Mouse (Mus musculus) heart, adult 9 months (tissue): Measurements from ENCODE around the gene Tmem267.
"Not testable (repeated sequence)": the region's sequence is repeated elsewhere in the genome, so short reads cannot be mapped to it uniquely, and the experiment has no call there.

Source experiments
- DNase-seq, 2 experiments: peaks; one replicate each; pipeline ENCODE4 v3.0.0; 2022; ENCODE audit warnings: low spot score in 2 of 2

Gene Tmem267

DNA sequence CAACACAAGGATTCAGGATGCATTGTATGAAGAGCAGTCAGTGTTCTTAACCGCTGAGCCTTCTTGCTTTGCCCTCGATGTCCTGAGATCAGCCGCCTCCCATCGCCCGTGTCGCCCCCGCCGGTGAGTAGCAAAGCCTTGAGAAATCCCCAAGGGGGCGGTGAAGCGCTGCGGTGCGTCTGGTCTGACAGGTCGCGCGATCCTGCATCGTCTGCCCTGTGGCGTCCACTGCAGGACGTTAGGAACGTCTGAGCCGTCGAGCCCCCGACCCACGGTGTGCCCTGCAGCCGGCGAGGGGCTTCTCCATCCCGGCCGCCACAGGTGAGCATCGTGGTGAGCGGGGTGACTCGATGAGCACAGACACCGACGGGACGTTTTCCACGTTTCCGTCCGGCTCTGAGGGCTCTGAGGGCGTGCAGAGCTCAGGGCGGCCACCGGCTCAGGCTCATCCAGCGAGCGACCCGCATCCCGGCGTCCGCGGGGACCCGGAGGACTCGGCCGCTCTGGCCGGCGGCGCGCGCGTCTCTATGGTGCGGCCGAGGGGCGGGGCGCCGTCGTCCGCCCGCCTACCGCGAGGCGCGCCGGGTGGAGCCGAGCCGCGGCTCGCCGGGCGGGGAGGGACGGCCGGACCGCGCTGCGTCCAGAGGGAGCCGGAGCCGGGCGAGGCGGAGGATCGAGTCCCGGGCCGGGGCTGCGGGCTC, at the start of gene Tmem267, which contains the start of gene 3110070M22Rik:
Tmem267 (plus strand) TSS at position 160 of the 701 bp plus-strand sequence.
3110070M22Rik (minus strand) TSS at position 504 of the 701 bp plus-strand sequence.
- peak; percentile 75 to 76 for DNase-seq

DNA sequence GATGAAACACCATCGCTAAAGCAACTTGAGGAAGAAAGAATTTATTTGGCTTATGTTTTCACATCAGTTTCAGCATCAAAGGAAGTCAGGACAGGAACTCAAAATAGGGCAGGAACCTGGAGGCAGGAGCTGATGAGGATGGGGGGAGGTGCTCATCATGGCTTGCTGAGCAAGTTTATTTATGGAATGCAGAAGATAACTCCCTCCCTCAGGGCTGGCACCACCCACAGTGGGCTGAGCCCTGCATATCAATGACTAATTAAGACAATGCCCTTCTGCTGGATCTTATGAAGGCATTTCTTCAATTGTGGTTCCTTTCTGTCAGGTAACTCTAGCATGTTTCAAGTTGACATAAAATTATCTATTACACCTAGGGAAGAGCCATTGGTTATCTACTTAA, 45.6 kb upstream of the Tmem267 start:
- DNase-seq, result no peak

DNA sequence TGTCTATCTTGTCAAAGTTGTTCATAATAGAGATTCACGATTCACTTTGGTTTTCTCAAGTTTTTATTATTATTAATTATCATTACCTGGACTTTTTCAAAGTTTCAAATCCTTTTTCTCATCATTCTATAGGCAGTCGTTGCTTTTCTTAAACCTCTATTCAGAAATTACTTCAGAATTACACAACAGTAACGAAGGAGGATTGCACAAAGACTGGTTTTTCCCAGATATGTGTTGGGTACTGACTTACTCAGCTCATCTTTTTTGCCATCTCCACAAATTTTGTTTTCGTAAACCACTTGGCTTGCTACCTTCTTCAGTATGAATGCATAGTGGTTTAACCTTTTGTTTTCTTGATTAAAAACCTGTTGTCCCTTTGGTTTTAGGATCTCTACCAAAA, 34.3 kb upstream of the Tmem267 start:
- no peak for DNase-seq

DNA sequence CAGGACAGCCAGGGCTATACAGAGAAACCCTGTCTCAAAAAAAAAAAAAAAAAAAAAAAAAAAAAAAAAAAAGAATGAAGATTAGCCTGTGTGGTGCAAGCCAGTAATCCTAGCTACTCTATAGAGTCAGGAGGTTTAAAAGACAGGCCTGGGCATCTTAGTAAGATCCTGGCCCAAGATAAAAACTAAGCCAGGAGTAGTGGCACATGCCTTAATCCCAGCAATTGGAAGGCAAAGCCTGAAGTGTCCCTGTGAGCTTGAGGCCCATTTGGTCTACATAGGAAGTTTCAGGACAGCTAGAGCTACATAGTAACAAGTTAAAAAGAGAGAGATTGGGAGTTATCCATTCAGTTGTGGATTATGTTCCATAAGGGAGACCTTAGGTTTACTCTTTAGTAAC, 32.8 kb upstream of the Tmem267 start:
- no peak for DNase-seq

DNA sequence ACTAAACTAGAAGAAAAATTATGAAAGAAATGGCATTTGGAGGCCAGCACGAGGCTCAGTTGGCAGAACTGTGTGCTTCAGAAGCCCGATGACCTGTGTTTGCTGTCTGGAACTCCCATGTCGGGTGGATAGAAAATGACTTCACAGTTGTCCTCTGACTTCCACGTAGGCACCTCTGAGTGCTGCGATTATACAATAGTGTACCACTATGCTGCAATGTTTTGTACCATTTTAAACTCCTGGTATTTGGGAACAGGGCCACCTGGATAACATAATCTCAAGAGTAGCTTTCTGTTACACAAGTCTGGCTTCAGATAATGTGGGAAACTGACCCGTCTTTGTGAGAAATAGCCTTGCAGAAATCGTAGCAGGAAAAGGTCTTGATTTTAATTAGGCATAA, 31.5 kb upstream of the Tmem267 start:
- DNase-seq, result no peak

DNA sequence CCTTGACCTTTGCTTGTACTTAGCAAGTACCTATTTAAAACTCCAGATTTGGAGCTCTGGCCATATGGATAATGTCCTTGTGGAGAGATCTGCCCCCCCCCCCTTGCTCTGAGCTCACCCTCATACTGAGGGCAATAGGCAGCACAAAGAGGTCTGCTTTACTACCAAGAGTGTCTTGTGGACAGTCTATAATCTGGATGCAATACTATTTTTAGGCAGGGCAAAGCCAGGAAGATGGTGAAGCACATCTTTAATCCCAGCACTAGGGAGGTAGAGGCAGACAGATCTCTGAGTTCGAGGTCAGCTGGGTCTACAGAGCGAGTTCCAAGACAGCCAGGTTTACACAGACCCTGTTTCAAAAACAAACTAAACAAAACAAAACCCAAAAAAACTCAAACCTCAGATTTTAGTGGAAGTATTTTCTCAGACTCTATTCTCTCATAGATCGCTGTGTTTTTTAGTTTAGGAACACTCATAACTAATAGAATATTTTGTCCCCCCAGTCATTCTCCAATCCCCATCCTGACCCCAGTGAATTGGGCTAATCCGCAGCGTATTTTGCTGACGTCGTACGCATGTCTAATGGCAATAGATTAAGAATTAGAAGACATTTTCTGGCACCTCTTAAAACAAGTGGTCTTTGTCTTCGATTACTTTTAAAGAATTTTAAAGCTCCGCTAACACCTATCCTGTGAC, 25.8 kb upstream of the Tmem267 start:
- DNase-seq, result no peak

DNA sequence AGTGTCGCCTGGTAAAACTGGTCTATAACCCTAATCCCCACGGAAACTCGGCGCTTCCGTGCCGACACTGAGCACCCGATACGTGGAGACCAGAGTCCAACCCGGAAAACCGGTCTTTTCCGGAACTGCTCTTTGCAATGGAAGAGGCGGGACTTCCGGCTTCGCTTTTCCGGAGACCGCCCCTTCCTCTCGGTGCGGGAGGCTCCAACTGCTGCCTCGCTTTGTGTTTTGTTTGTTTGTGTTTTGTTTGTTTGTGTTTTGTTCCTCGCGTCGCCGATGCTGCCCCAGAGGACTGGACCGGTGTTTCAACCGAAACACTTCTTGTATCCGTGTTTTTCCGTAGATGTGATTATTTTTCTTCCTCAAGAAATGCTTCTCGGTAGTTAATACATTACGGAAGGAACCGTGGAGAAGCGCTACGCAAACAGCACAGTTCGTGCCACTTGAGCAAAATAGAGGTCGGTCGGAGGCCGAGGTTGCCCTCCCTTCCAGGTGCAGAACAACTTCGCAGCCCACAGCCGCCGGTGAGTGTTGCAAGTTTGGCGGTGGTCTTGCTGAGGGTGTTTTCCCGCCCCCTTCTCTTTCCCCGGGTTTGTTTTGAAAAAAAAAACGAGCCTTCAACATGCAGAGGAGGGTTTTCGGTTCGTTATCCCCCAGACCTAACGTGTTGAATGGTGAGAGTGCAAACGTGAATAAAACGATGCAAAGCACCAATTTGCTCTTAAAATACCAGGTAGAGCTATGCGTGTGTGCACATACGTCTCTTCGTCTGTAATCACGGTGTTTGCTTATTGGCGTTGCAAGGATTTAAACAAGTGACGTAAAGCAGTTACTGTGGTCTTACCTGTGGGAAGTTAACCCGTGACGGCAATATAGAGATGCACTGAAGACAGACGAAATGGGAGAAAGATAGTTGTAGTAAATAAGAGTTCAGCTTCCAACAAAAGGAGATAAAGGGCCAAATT, 25.0 kb upstream of the Tmem267 start, which contains the start of gene 4833420G17Rik:
4833420G17Rik (plus strand) TSS at position 173 of the 965 bp plus-strand sequence.
- peak; percentile 86 to 91 for DNase-seq

DNA sequence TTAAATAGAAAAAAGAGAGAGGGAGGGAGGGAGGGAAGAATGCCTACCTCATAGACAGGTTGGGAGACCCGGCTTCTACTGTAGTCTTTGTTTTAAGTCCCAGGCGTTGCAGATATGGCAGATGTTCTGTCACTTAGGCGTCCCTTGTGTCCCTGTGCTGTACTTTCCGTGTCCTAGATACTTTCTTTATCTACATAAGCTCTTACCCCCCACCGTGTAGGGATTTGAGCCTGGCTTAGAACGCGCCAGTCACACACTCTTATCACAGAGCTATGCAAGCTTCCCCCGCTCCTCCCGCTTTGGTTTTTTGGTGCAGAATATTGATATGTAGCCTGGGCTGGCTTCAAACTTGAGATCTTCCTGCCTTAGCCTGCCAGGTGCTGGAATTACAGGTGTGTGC, 11.2 kb upstream of the Tmem267 start:
- no peak for DNase-seq

DNA sequence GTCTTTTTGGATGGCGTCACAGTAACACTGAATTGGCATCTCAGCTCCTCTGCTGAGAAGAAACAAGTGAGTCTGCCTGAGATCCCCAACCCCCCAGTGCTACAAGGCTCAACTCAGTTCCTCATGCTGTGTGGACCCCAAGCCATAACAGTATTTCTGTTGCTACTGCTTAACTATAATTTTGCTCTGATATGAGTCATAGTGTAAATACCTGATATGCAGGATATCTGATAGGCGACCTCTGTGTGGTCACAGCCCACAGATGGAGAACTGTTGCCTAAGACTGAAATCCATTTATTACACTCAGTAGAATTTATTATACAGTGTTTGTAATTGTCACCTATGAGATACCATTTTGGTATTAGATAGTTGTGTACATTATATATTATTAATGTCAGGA, 10.1 kb upstream of the Tmem267 start:
- DNase-seq, result no peak

DNA sequence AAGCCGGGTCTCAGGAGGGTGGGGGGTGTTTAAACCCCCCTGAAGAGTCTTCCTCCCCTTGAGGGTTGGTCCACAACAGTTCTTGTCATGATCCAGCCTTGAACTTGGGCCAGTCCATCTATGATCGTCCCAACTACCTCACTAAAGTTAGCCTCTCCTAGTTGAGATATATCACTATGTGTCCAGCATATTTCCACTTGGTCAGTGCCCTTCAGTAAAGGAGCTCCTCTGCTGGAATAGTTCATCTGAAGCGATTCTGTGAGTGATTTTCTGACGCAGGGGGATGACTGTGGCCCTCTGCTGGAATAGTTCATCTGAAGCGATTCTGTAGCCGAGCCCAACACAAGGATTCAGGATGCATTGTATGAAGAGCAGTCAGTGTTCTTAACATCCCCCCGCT, 485 bp upstream of the Tmem267 start:
- DNase-seq, result no peak

DNA sequence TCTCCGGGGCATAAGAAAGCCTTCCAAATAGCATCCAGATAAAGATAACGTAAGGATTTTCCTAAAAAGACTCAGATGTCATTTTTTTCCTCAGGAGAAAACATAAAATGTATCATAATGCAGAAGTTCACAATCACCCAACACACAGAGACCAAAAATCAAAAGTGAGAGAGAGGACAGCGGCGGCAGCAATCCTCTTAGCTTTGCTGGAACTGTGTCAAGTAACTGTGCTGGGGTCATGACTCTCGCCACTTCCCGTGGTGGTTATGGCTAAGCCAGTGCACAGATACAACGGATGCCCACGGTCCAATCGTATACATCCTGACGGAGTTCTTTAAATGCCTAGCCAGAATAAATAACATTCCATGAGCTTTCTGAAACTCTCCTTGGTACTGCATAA, 4.2 kb downstream of the Tmem267 start:
- not testable (repeated sequence) for DNase-seq

DNA sequence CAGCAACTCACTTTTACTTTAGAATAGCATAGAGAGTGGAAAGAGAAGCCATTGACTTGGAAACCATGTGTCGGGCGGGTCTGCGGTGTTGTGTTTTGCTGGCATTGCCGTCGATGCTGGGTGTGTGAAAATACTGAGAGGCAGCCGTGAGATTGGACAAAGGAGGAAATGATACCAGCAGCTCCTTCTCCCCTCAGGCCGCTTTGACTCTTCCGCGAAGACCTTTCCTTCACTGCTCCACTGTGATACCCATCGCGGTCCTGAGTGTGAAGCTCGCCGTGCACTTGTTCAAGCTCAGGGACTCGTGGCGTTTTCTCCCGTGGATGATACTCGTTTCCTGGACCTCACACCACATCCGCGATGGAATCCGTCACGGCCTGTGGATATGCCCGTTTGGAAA, 7.1 kb downstream of the Tmem267 start:
- DNase-seq, result not testable (repeated sequence)

DNA sequence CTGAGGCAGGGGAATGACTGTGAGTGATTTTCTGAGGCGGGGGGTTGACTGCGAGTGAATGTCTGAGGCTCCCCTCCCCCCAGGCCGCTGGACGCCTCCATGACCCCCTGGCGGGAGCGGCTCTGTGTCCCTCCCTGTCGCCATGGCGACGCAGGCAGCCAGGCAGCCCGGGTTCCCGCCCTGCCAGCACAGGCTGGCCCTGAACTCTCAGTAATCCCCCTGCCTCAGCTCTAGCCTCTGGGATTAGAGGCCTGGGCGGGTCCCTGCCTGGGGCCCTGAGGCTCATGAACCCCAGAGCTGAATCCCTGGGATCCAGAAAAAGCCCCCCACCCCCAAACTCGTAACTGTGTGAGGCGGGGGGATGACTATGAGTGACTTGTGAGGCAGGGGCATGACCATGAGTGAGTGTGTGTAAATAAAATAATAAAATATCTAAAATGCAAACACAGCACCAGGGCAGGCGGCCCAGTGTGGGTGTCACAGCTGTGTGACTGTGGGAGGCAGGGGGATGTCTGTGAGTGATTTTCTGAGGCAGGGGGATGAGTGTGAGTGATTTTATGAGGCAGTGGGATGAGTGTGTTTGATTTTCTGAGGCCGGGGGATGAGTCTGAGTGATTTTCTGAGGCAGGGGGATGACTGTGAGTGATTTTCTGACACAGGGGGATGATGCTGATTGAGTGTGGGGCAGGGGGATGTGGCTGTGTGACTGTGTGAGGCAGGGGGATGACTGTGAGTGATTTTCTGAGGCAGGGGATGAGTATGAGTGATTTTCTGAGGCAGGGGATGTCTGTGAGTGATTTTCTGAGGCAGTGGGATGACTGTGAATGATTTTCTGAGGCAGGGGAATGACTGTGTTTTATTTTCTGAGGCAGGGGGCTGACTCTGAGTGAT, 108.7 kb downstream of the Tmem267 start:
- DNase-seq, result peak in 1 of 2 experiments; percentile 17

DNA sequence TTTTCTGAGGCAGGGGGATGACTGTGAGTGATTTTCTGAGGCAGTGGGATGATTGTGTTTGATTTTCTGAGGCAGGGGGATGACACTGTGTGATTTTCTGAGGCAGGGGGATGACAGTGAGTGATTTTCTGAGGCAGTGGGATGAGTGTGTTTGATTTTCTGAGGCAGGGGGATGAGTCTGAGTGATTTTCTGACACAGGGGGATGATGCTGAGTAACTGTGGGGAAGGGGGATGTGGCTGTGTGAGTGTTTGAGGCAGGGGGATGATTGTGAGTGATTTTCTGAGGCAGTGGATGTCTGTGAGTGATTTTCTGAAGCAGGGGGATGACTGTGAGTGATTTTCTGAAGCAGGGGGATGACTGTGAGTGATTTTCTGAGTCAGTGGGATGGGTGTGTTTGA, 110.6 kb downstream of the Tmem267 start:
- DNase-seq, result not testable (repeated sequence)

DNA sequence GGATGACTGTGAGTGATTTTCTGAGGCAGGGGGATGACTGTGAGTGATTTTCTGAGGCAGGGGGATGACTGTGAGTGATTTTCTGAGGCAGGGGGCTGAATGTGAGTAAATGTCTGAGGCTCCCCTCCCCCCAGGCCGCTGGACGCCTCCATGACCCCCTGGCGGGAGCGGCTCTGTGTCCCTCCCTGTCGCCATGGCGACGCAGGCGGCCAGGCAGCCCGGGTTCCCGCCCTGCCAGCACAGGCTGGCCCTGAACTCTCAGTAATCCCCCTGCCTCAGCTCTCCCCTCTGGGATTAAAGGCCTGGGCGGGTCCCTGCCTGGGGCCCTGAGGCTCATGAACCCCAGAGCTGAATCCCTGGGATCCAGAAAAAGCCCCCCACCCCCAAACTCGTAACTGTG, 111.2 kb downstream of the Tmem267 start:
- not testable (repeated sequence) for DNase-seq

DNA sequence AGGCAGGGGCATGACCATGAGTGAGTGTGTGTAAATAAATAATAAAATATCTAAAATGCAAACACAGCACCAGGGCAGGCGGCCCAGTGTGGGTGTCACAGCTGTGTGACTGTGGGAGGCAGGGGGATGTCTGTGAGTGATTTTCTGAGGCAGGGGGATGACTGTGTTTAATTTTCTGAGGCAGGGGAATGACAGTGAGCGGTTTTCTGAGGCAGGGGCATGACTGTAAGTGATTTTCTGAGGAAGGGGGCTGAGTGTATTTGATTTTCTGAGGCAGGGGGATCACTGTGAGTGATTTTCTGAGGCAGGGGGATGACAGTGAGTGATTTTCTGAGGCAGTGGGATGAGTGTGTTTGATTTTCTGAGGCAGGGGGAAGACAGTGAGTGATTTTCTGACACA, 111.7 kb downstream of the Tmem267 start:
- not testable (repeated sequence) for DNase-seq

DNA sequence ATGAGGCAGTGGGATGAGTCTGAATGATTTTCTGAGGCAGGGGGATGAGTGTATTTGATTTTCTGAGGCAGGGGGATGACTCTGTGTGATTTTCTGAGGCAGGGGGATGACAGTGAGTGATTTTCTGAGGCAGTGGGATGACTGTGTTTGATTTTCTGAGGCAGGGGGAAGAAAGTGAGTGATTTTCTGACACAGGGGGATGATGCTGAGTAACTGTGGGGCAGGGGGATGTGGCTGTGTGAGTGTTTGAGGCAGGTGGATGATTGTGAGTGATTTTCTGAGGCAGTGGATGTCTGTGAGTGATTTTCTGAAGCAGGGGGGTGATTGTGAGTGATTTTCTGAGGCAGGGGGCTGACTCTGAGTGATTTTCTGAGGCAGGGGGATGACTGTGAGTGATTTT, 112.3 kb downstream of the Tmem267 start:
- DNase-seq, result peak in 1 of 2 experiments; percentile 17

DNA sequence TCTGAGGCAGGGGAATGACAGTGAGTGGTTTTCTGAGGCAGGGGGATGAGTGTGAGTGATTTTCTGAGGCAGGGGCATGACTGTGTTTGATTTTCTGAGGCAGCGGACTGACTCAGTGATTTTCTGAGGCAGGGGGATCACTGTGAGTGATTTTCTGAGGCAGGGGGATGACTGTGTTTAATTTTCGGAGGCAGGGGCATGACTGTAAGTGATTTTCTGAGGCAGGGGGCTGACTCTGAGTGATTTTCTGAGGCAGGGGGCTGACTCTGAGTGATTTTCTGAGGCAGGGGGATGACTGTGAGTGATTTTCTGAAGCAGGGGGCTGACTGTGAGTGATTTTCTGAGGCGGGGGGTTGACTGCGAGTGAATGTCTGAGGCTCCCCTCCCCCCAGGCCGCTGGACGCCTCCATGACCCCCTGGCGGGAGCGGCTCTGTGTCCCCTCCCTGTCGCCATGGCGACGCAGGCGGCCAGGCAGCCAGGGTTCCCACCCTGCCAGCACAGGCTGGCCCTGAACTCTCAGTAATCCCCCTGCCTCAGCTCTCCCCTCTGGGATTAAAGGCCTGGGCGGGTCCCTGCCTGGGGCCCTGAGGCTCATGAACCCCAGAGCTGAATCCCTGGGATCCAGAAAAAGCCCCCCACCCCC, 115.0 kb downstream of the Tmem267 start:
- peak in 1 of 2 experiments; percentile 18 for DNase-seq

DNA sequence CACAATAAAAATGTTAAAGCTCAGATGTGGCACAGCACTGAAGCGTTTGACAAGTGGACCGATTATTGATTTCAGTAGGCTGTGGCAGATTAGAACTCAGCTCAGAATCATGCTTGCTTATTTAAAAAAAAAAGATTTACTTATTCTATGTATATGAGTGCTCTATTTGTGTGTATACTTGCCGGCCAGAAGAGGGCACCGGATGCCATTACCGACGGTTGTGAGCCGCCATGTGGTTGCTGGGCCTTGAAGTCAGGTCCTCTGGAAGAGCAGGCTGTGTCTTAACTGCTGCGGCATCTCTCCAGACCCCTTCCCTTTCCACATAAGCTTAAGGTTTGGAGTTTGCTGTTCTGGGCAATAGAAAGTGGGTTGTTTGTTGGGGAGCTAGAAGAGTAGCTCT, 116.1 kb downstream of the Tmem267 start:
- not testable (repeated sequence) for DNase-seq

DNA sequence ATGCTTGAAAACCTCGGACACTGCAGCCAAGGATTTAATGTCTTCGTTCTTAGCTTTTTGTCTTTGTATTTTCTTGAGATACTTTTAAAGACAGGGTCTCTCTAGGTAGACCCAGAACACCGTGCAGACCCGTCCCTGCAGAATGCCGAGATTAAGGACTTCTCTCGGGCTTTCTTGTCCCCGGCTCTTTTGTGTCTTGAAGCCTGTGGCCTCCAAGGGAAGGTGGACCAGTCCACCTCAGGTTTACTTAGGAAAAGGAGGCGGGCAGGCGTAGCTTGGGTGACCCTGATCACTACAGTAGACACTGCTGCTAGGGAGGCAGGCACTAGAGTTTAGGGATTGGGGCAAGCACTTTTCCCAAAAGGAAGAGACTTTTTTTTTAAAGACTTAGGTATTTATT, 116.5 kb downstream of the Tmem267 start:
- not testable (repeated sequence) for DNase-seq
